Mouse (Mus musculus) hindbrain, postnatal 0 days (tissue): ENCODE data around the gene Copg1. TPM values are rescaled to one million over a fixed set of nuclear protein-coding genes. Genes with fewer than 3 reads are reported as not detected.
"Not testable (repeated sequence)": the region's sequence is repeated elsewhere in the genome, so short reads cannot be mapped to it uniquely, and the experiment has no call there.

Source experiments
- ATAC-seq: fragments of 200-750 bp; cut with Nextera tagmentation; 2 replicates; pipeline ENCODE4 v1.8.0; 2017; ENCODE audit warnings: mild to moderate bottlenecking, moderate TSS enrichment, moderate library complexity
- DNase-seq: peaks from one replicate; pipeline ENCODE4 v3.0.0-alpha.2; 2015; ENCODE audit warnings: low spot score
- H3K27ac ChIP-seq: fragments of 300-500 bp; sonication (generic); 2 replicates; pipeline ENCODE4 v1.5.1; 2014; ENCODE audit warnings: mild to moderate bottlenecking
- H3K27me3 ChIP-seq: fragments of 300-500 bp; sonication (generic); 2 replicates; pipeline ENCODE4 v1.6.1; 2014; ENCODE audit warnings: low read length, mixed read lengths; ENCODE audit not compliant: insufficient read depth
- H3K36me3 ChIP-seq: fragments of 300-500 bp; sonication (generic); 2 replicates; pipeline ENCODE4 v1.6.1; 2014; ENCODE audit warnings: low read length, mixed read lengths; ENCODE audit not compliant: insufficient read depth
- H3K4me1 ChIP-seq: fragments of 300-500 bp; sonication (generic); 2 replicates; pipeline ENCODE4 v1.6.1; 2014; ENCODE audit warnings: antibody characterized with exemption, low read length, mixed read lengths; ENCODE audit not compliant: insufficient read depth
- H3K4me2 ChIP-seq: fragments of 300-500 bp; sonication (generic); 2 replicates; pipeline ENCODE4 v1.6.1; 2014; ENCODE audit warnings: low read depth, mild to moderate bottlenecking, low read length, moderate library complexity, mixed read lengths
- H3K4me3 ChIP-seq: fragments of 300-500 bp; sonication (generic); 2 replicates; pipeline ENCODE4 v1.5.1; 2014; ENCODE audit warnings: low read length
- H3K9ac ChIP-seq: fragments of 300-500 bp; sonication (generic); replicated peaks from 2 replicates; pipeline ENCODE4 v1.6.1; 2014; ENCODE audit warnings: mild to moderate bottlenecking, low read length, moderate library complexity, mixed read lengths
- H3K9me3 ChIP-seq: fragments of 300-500 bp; sonication (generic); 2 replicates; pipeline ENCODE4 v1.6.1; 2016; ENCODE audit warnings: low read length, mixed read lengths
- CTCF ChIP-seq: IDR thresholded peaks from 2 replicates; pipeline ENCODE4 v1.5.1; 2016; ENCODE audit warnings: antibody characterized with exemption, control low read depth, low read depth
- WGBS: fragments of 180-500 bp; shearing (Covaris S2); extraction: QIAGEN DNeasy Blood & Tissue Kit; methylation state at CpG from one replicate; pipeline ENCODE4 v1.1.7; 2014; 5-methylcytosine and 5-hydroxymethylcytosine counted together
- polyA plus RNA-seq: library from polyadenylated mRNA; unstranded; fragments of >200 nt; fragmentation: Nextera tagmentation; extraction: Ambion mirVana; gene quantifications from 2 replicates; pipeline ENCODE4 v1.2.1, GENCODE M21; 2015
- total RNA-seq: library from RNA; depleted of rRNA; stranded (reverse); fragments of >200 nt; gene quantifications from 2 replicates; pipeline ENCODE4 v1.2.3, GENCODE M21; 2014; rRNA removed

The Copg1 gene
- total and polyA plus RNA-seq, 2 experiments from 2014 or later: 216 to 242 TPM

- 34% methylated on average over 19 of the region's 19 CpGs for whole genome bisulfite sequencing
- H3K27me3 ChIP-seq: no peaks in the 10 kb centered on the region
- peaks cover 29% of the 10 kb centered on the region for H3K36me3 ChIP-seq
- no peaks in the 10 kb centered on the region for H3K9me3 ChIP-seq
- peak; percentile 69 for DNase-seq
- H3K4me3 ChIP-seq: no peak overlapping the region
- no peak overlapping the region for H3K27ac ChIP-seq
- H3K9ac ChIP-seq: no peak overlapping the region
- TF ChIP-seq CTCF: no peak
- no peak overlapping the region for H3K4me2 ChIP-seq
- peak; percentile 87; the same call in 1 of the 2 replicates for ATAC-seq
- H3K4me1 ChIP-seq: no peaks in the 10 kb centered on the region
Observed at GRCm38 (mm10) chr6:87937178-87937788, 49.7 kb downstream of the Copg1 start.

GRCm38 (mm10) chr6:87938941-87939340 is 51.3 kb downstream of the Copg1 start:
- peaks cover 18% of the 10 kb centered on the region for H3K36me3 ChIP-seq
- H3K4me2 ChIP-seq: no peak overlapping the region
- no peaks in the 10 kb centered on the region for H3K4me1 ChIP-seq
- H3K27ac ChIP-seq: no peak overlapping the region
- H3K4me3 ChIP-seq: no peak overlapping the region
- H3K27me3 ChIP-seq: no peaks in the 10 kb centered on the region
- ATAC-seq (no peak), DNase-seq (no peak)
- no peak overlapping the region for H3K9ac ChIP-seq
- TF ChIP-seq CTCF: no peak
- 77% methylated on average over 3 of the region's 3 CpGs for WGBS
- H3K9me3 ChIP-seq: no peaks in the 10 kb centered on the region

DNA sequence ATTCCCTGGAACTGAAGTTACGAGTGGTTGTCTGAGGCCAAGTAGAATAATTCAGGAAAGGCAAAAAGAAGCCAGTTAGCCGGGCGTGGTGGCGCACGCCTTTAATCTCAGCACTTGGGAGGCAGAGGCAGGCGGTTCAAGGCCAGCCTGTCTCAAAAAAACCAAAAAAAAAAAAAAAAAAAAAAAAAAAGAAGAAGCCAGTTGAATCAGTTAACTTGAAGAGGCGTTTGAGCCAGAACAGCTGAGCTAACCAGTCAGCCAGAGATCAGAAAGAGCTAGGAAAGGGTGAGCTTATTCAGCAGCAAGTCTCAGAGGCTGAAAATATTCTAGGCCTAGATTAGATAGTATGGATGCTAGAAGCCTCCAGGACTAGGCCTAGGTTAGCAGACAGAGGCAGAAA is 54.6 kb downstream of the Copg1 start:
- H3K36me3 ChIP-seq: no peaks in the 10 kb centered on the region
- H3K4me3 ChIP-seq: no peak overlapping the region
- H3K4me1 ChIP-seq: no peaks in the 10 kb centered on the region
- H3K9ac ChIP-seq: no peak overlapping the region
- WGBS: 89% methylated on average over 7 of the region's 7 CpGs
- no peak overlapping the region for H3K27ac ChIP-seq
- no peaks in the 10 kb centered on the region for H3K27me3 ChIP-seq
- no peak for TF ChIP-seq CTCF
- ATAC-seq (no peak), DNase-seq (no peak)
- H3K4me2 ChIP-seq: no peak overlapping the region
- H3K9me3 ChIP-seq: 0 out of 2 replicates have a peak, but pooled peaks cover 2% of the 10 kb centered on the region

GRCm38 (mm10) chr6:87962457-87962856 is 74.8 kb downstream of the Copg1 start:
- not testable (repeated sequence) for H3K36me3 ChIP-seq, H3K4me3 ChIP-seq, H3K9me3 ChIP-seq, DNase-seq, H3K27ac ChIP-seq, H3K27me3 ChIP-seq, ATAC-seq, H3K4me2 ChIP-seq, H3K4me1 ChIP-seq, H3K9ac ChIP-seq
- 72% methylated on average over 4 of the region's 4 CpGs for WGBS

Other genes starting within 250 kb of the Copg1 start
- 5.5 and 7.1 TPM in 2 replicates for gene Aplf, start 215.6 kb upstream of the Copg1 start, total RNA-seq
- gene Aplf, start 215.6 kb upstream of the Copg1 start, polyA plus RNA-seq: 5.6 and 5.9 TPM in 2 replicates
- 5.4 and 22.0 TPM in 2 replicates for gene Efcc1, start 156.9 kb upstream of the Copg1 start, total RNA-seq
- 8.3 TPM in 2 replicates for gene Efcc1, start 156.9 kb upstream of the Copg1 start, polyA plus RNA-seq
- 0.32 TPM in 1 of 2 replicates, not detected in the other for gene Gp9, start 109.7 kb upstream of the Copg1 start, total RNA-seq
- 0.20 and 0.34 TPM in 2 replicates for gene Gp9, start 109.7 kb upstream of the Copg1 start, polyA plus RNA-seq
- gene Rab43, start 75.7 kb upstream of the Copg1 start, total RNA-seq: 18.6 and 27.3 TPM in 2 replicates
- 7.4 and 8.0 TPM in 2 replicates for gene Rab43, start 75.7 kb upstream of the Copg1 start, polyA plus RNA-seq
- 0.54 TPM in 1 of 2 replicates, not detected in the other for gene Gm45140, start 52.0 kb upstream of the Copg1 start, total RNA-seq
- gene Gm45140, start 52.0 kb upstream of the Copg1 start, polyA plus RNA-seq: 1.5 and 2.0 TPM in 2 replicates
- gene Isy1, start 49.0 kb upstream of the Copg1 start, total RNA-seq: 7.9 and 11.3 TPM in 2 replicates
- 27.4 and 31.5 TPM in 2 replicates for gene Isy1, start 49.0 kb upstream of the Copg1 start, polyA plus RNA-seq
- 196 and 209 TPM in 2 replicates for gene Cnbp, start 36.7 kb upstream of the Copg1 start, total RNA-seq
- 660 and 682 TPM in 2 replicates for gene Cnbp, start 36.7 kb upstream of the Copg1 start, polyA plus RNA-seq
- gene Hmces, start 26.1 kb downstream of the Copg1 start, total RNA-seq: 21.1 and 22.5 TPM in 2 replicates
- 35.8 and 36.8 TPM in 2 replicates for gene Hmces, start 26.1 kb downstream of the Copg1 start, polyA plus RNA-seq
- gene H1fx, start 93.8 kb downstream of the Copg1 start, total RNA-seq: 21.9 and 58.5 TPM in 2 replicates
- gene H1fx, start 93.8 kb downstream of the Copg1 start, polyA plus RNA-seq: 56.3 and 61.3 TPM in 2 replicates
- 88.3 and 90.0 TPM in 2 replicates for gene Rab7, start 157.5 kb downstream of the Copg1 start, total RNA-seq
- 325 and 345 TPM in 2 replicates for gene Rab7, start 157.5 kb downstream of the Copg1 start, polyA plus RNA-seq
- gene Rpn1, start 196.7 kb downstream of the Copg1 start, total RNA-seq: 225 and 245 TPM in 2 replicates
- 236 and 242 TPM in 2 replicates for gene Rpn1, start 196.7 kb downstream of the Copg1 start, polyA plus RNA-seq